Mouse (Mus musculus): ENCODE data around the gene Timm44. TPM values are rescaled to one million over a fixed set of nuclear protein-coding genes. Genes with fewer than 3 reads are reported as not detected.

The Timm44 gene
- polyA plus RNA-seq, 1 experiment = 65.2 TPM

DNA sequence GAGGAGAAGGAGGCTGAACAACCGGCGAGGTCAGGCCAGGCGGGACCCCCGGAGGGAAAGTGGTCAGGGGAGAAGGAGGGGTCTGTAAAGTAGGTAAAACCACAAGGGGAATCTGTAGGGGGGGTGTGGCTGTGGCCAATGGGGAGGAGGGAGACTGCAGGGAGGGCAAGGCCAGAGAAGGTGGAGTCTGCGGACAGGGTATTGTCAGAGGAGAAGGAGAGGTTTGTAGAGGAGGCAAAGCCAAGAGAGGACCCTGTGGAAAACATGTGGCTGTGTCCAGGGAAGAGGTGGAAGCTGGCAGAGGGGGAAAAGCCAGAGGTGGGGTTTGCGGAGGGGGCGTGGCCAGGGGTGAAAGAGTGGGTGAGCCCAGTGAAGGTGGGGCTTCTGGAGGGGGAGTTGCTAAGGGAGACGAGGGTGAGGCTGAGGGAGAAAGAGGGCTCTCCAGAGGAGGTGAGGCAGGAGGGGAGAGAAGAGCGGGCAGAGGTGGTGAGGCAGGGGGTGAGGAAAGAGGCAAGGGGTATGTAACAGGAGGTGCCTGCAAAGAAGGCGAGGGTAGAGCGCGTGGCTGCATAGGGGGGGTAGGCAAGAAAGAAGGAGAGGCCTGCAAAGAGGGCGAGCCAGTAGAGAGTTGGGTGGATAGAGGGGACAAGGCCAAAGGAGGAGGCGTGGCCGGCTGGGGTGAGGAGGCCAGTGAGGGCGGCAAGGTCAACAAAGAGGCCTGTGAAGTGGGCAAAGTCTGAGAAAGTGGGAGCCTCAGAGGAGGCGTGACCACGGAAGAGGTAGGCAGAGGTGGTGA is 62.3 kb downstream of the Timm44 start:
- TF ChIP-seq POLR2A (IDR thresholded peaks at IDR 0.05; ENCODE audit: low read depth, low read length) (no peak), CTCF (IDR thresholded peaks at IDR 0.05; ENCODE audit: extremely low read depth, insufficient read length, insufficient replicate concordance, low read depth, low read length) (no peak)
- Histone ChIP-seq H3K27me3 (ENCODE audit: control insufficient read depth, insufficient read depth, low read length) (peaks cover 28% of the 10 kb centered on the region), H3K4me1 (ENCODE audit: control insufficient read depth, insufficient read depth, insufficient read length, low read length) (peaks cover 21% of the 10 kb centered on the region), H3K4me3 (ENCODE audit: low read depth, low read length) (peak overlapping the region; percentile 60), H3K27ac (ENCODE audit: insufficient read depth, low read depth, low read length) (0 out of 2 replicates have a peak overlapping the region, but pooled peaks have one; percentile 3), H3K36me3 (ENCODE audit: control insufficient read depth, insufficient read depth, low read length) (no peaks in the 10 kb centered on the region)
- WGBS = 3% methylated on average over 18 of the region's 18 CpGs

DNA sequence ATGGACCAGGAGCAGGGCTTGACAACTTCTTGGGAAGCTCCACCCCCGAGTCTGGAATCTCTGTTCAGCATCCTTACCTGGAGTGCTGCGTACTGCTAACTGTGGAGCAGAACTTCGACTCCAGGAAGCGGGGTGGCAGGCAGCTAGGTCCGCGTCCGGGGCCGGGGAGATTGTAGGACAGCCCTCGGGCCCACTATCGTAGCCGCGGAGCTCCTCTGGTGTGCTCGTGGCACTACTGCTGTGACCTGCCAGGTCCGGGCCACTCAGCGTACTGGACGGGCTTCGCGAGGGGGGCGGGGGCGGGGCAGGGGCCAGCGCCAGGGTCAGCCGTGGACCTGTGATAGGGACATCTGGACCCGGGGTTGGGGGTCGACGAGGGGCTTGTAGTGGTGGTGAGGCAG is 62.9 kb downstream of the Timm44 start:
- TF ChIP-seq CTCF (IDR thresholded peaks at IDR 0.05; ENCODE audit: extremely low read depth, insufficient read length, insufficient replicate concordance, low read depth, low read length) = no peak
- TF ChIP-seq POLR2A (IDR thresholded peaks at IDR 0.05; ENCODE audit: low read depth, low read length) = no peak
- Histone ChIP-seq H3K27ac (ENCODE audit: insufficient read depth, low read depth, low read length) (no peak overlapping the region), H3K4me1 (ENCODE audit: control insufficient read depth, insufficient read depth, insufficient read length, low read length) (peaks cover 21% of the 10 kb centered on the region), H3K27me3 (ENCODE audit: control insufficient read depth, insufficient read depth, low read length) (peaks cover 26% of the 10 kb centered on the region), H3K36me3 (ENCODE audit: control insufficient read depth, insufficient read depth, low read length) (no peaks in the 10 kb centered on the region), H3K4me3 (ENCODE audit: low read depth, low read length) (peak overlapping the region; percentile 60)
- WGBS = 1% methylated on average over 25 of the region's 25 CpGs

DNA sequence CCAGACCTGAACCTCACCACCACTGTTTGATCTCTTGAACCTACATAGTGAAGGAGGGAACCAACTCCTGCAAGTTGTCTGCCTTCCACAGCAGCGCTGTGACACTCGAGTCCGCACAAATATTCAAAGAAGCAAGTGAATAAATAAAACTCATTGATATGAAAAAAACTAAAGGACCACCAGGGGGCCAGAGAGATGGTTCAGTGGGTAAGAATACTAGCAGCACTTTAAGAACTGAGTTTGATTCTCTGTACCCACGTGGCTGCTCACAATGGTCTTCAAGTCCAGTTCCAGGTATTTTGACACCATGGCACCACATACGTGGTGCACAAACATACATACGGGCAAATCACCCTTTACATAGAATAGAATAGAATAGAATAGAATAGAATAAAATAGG is 64.6 kb downstream of the Timm44 start:
- Histone ChIP-seq H3K36me3 (ENCODE audit: control insufficient read depth, insufficient read depth, low read length) (0 out of 2 replicates have a peak, but pooled peaks cover under 1% of the 10 kb centered on the region), H3K4me1 (ENCODE audit: control insufficient read depth, insufficient read depth, insufficient read length, low read length) (peaks cover 28% of the 10 kb centered on the region), H3K27ac (ENCODE audit: insufficient read depth, low read depth, low read length) (no peak overlapping the region), H3K4me3 (ENCODE audit: low read depth, low read length) (no peak overlapping the region), H3K27me3 (ENCODE audit: control insufficient read depth, insufficient read depth, low read length) (peaks cover 9% of the 10 kb centered on the region; the same call in 1 of the 2 replicates)
- TF ChIP-seq POLR2A (IDR thresholded peaks at IDR 0.05; ENCODE audit: low read depth, low read length) (no peak), CTCF (IDR thresholded peaks at IDR 0.05; ENCODE audit: extremely low read depth, insufficient read length, insufficient replicate concordance, low read depth, low read length) (no peak)
- WGBS = 69% methylated on average over 6 of the region's 6 CpGs

Other genes starting within 250 kb of the Timm44 start
- gene Cd209f, start 170.1 kb downstream of the Timm44 start, polyA plus RNA-seq (2012; rRNA removed) = 0.86 TPM in 1 of 2 replicates, not detected in the other
- gene Cd209g, start 141.8 kb downstream of the Timm44 start, polyA plus RNA-seq (2012; rRNA removed) = 0.67 TPM in 1 of 2 replicates, not detected in the other
- gene Evi5l, start 109.3 kb downstream of the Timm44 start, polyA plus RNA-seq (2012; rRNA removed) = 3.9 and 5.2 TPM in 2 replicates
- 0.08 and 0.18 TPM in 2 replicates for gene Prr36, start 58.5 kb downstream of the Timm44 start, polyA plus RNA-seq (2012; rRNA removed)
- gene Lrrc8e, start 49.1 kb downstream of the Timm44 start, polyA plus RNA-seq (2012; rRNA removed) = 0.09 and 0.46 TPM in 2 replicates
- gene Map2k7, start 37.2 kb downstream of the Timm44 start, polyA plus RNA-seq (2012; rRNA removed) = 10.2 and 27.0 TPM in 2 replicates
- 0.93 and 1.1 TPM in 2 replicates for gene Gm49320, start 37.0 kb downstream of the Timm44 start, polyA plus RNA-seq (2012; rRNA removed)
- 17.2 and 60.2 TPM in 2 replicates for gene Tgfbr3l, start 27.7 kb downstream of the Timm44 start, polyA plus RNA-seq (2012; rRNA removed)
- gene Snapc2, start 22.8 kb downstream of the Timm44 start, polyA plus RNA-seq (2012; rRNA removed) = 15.0 and 22.6 TPM in 2 replicates
- gene Ctxn1, start 16.6 kb downstream of the Timm44 start, polyA plus RNA-seq (2012; rRNA removed) = 14.1 and 18.5 TPM in 2 replicates
- 84.4 and 180 TPM in 2 replicates for gene Ccl25, start 49.3 kb upstream of the Timm44 start, polyA plus RNA-seq (2012; rRNA removed)
- gene Elavl1, start 49.5 kb upstream of the Timm44 start, polyA plus RNA-seq (2012; rRNA removed) = 13.3 and 20.7 TPM in 2 replicates
- 14.4 and 14.8 TPM in 2 replicates for gene Cers4, start 217.1 kb upstream of the Timm44 start, polyA plus RNA-seq (2012; rRNA removed)